Mouse (Mus musculus): ENCODE measurements around the gene Trappc6b. TPM values are rescaled to one million over a fixed set of nuclear protein-coding genes. Genes with fewer than 3 reads are reported as not detected.

The Trappc6b gene
- polyA plus RNA-seq, 1 experiment from 2014 or later, result 60.8 TPM

GRCm38 (mm10) chr12:59084446-59084845 lies 23.2 kb upstream of the Trappc6b start:
- Histone ChIP-seq H3K4me3 (ENCODE audit: low read depth, low read length) (no peak overlapping the region), H3K27me3 (replicated peaks; ENCODE audit: control insufficient read depth, insufficient read depth, low read length) (no peaks in the 10 kb centered on the region), H3K4me2 (no peak overlapping the region), H3K9me3 (ENCODE audit: control insufficient read depth, low read length) (no peaks in the 10 kb centered on the region), H3K4me1 (replicated peaks; ENCODE audit: control insufficient read depth, insufficient read depth, low read length) (no peaks in the 10 kb centered on the region), H3K36me3 (ENCODE audit: control insufficient read depth, insufficient read depth, low read length) (no peaks in the 10 kb centered on the region), H3K27ac (ENCODE audit: low read depth, low read length) (no peak overlapping the region), H3K9ac (ENCODE audit: low read depth, low read length) (no peak overlapping the region)
- no peak for DNase-seq (ENCODE audit: low spot score)
- ATAC-seq (replicated peaks; ENCODE audit: low FRiP score), result no peak
- WGBS, result 62% methylated on average over 5 of the region's 5 CpGs

GRCm38 (mm10) chr12:59080461-59080860 lies 19.2 kb upstream of the Trappc6b start:
- Histone ChIP-seq H3K9me3 (ENCODE audit: control insufficient read depth, low read length) (no peaks in the 10 kb centered on the region), H3K9ac (ENCODE audit: low read depth, low read length) (no peak overlapping the region), H3K27me3 (replicated peaks; ENCODE audit: control insufficient read depth, insufficient read depth, low read length) (no peaks in the 10 kb centered on the region), H3K4me1 (replicated peaks; ENCODE audit: control insufficient read depth, insufficient read depth, low read length) (no peaks in the 10 kb centered on the region), H3K4me2 (no peak overlapping the region), H3K27ac (ENCODE audit: low read depth, low read length) (no peak overlapping the region), H3K36me3 (ENCODE audit: control insufficient read depth, insufficient read depth, low read length) (no peaks in the 10 kb centered on the region), H3K4me3 (ENCODE audit: low read depth, low read length) (no peak overlapping the region)
- WGBS, result 77% methylated on average over 4 of the region's 4 CpGs
- ATAC-seq (replicated peaks; ENCODE audit: low FRiP score), result no peak
- DNase-seq (ENCODE audit: low spot score), result no peak

- H3K27ac ChIP-seq (ENCODE audit: low read depth, low read length), result no peak overlapping the region
- no peak overlapping the region for H3K4me2 ChIP-seq
- H3K27me3 ChIP-seq (replicated peaks; ENCODE audit: control insufficient read depth, insufficient read depth, low read length), result no peaks in the 10 kb centered on the region
- H3K4me1 ChIP-seq (replicated peaks; ENCODE audit: control insufficient read depth, insufficient read depth, low read length), result no peaks in the 10 kb centered on the region
- no peak overlapping the region for H3K9ac ChIP-seq (ENCODE audit: low read depth, low read length)
- ATAC-seq (replicated peaks; ENCODE audit: low FRiP score), result no peak
- 87% methylated on average over 3 of the region's 3 CpGs for WGBS
- no peaks in the 10 kb centered on the region; the same call in 1 of the 2 replicates for H3K36me3 ChIP-seq (ENCODE audit: control insufficient read depth, insufficient read depth, low read length)
- H3K9me3 ChIP-seq (ENCODE audit: control insufficient read depth, low read length), result no peaks in the 10 kb centered on the region
- H3K4me3 ChIP-seq (ENCODE audit: low read depth, low read length), result no peak overlapping the region
- no peak for DNase-seq (ENCODE audit: low spot score)
These were observed 16.6 kb upstream of the Trappc6b start for GRCm38 (mm10) chr12:59077883-59078282.

- Histone ChIP-seq H3K9me3 (ENCODE audit: control insufficient read depth, low read length) (no peaks in the 10 kb centered on the region), H3K4me1 (replicated peaks; ENCODE audit: control insufficient read depth, insufficient read depth, low read length) (no peaks in the 10 kb centered on the region), H3K27me3 (replicated peaks; ENCODE audit: control insufficient read depth, insufficient read depth, low read length) (no peaks in the 10 kb centered on the region), H3K4me3 (ENCODE audit: low read depth, low read length) (no peak overlapping the region), H3K36me3 (ENCODE audit: control insufficient read depth, insufficient read depth, low read length) (peaks cover 7% of the 10 kb centered on the region; the same call in 1 of the 2 replicates), H3K9ac (ENCODE audit: low read depth, low read length) (no peak overlapping the region), H3K27ac (ENCODE audit: low read depth, low read length) (no peak overlapping the region), H3K4me2 (no peak overlapping the region)
- DNase-seq (ENCODE audit: low spot score) (no peak), ATAC-seq (replicated peaks; ENCODE audit: low FRiP score) (no peak)
- WGBS, result 86% methylated on average over 3 of the region's 3 CpGs
These were observed 15.7 kb upstream of the Trappc6b start for GRCm38 (mm10) chr12:59076996-59077395.

GRCm38 (mm10) chr12:59074052-59074451 lies 12.8 kb upstream of the Trappc6b start:
- Histone ChIP-seq H3K9ac (ENCODE audit: low read depth, low read length) (no peak overlapping the region), H3K4me1 (replicated peaks; ENCODE audit: control insufficient read depth, insufficient read depth, low read length) (no peaks in the 10 kb centered on the region), H3K9me3 (ENCODE audit: control insufficient read depth, low read length) (no peaks in the 10 kb centered on the region), H3K27ac (ENCODE audit: low read depth, low read length) (no peak overlapping the region), H3K27me3 (replicated peaks; ENCODE audit: control insufficient read depth, insufficient read depth, low read length) (no peaks in the 10 kb centered on the region), H3K4me2 (no peak overlapping the region), H3K4me3 (ENCODE audit: low read depth, low read length) (no peak overlapping the region), H3K36me3 (ENCODE audit: control insufficient read depth, insufficient read depth, low read length) (peaks cover 27% of the 10 kb centered on the region)
- DNase-seq (ENCODE audit: low spot score) (no peak), ATAC-seq (replicated peaks; ENCODE audit: low FRiP score) (no peak)
- 89% methylated on average over 3 of the region's 3 CpGs for WGBS

GRCm38 (mm10) chr12:59072286-59072685 lies 11.0 kb upstream of the Trappc6b start:
- DNase-seq (ENCODE audit: low spot score), result no peak
- Histone ChIP-seq H3K27ac (ENCODE audit: low read depth, low read length) (no peak overlapping the region), H3K4me1 (replicated peaks; ENCODE audit: control insufficient read depth, insufficient read depth, low read length) (peaks cover 3% of the 10 kb centered on the region; the same call in 1 of the 2 replicates), H3K4me2 (no peak overlapping the region), H3K9me3 (ENCODE audit: control insufficient read depth, low read length) (no peaks in the 10 kb centered on the region), H3K27me3 (replicated peaks; ENCODE audit: control insufficient read depth, insufficient read depth, low read length) (no peaks in the 10 kb centered on the region), H3K4me3 (ENCODE audit: low read depth, low read length) (no peak overlapping the region), H3K9ac (ENCODE audit: low read depth, low read length) (no peak overlapping the region), H3K36me3 (ENCODE audit: control insufficient read depth, insufficient read depth, low read length) (peaks cover 37% of the 10 kb centered on the region)
- WGBS, result 88% methylated on average over 11 of the region's 11 CpGs
- ATAC-seq (replicated peaks; ENCODE audit: low FRiP score), result no peak

GRCm38 (mm10) chr12:59068791-59069190 lies 7.5 kb upstream of the Trappc6b start:
- H3K9ac ChIP-seq (ENCODE audit: low read depth, low read length), result no peak overlapping the region
- DNase-seq (ENCODE audit: low spot score) (no peak), ATAC-seq (replicated peaks; ENCODE audit: low FRiP score) (no peak)
- no peak overlapping the region for H3K4me2 ChIP-seq
- H3K36me3 ChIP-seq (ENCODE audit: control insufficient read depth, insufficient read depth, low read length), result peaks cover 37% of the 10 kb centered on the region
- H3K4me3 ChIP-seq (ENCODE audit: low read depth, low read length), result no peak overlapping the region
- H3K27ac ChIP-seq (ENCODE audit: low read depth, low read length), result no peak overlapping the region
- no peaks in the 10 kb centered on the region for H3K27me3 ChIP-seq (replicated peaks; ENCODE audit: control insufficient read depth, insufficient read depth, low read length)
- H3K4me1 ChIP-seq (replicated peaks; ENCODE audit: control insufficient read depth, insufficient read depth, low read length), result peaks cover 3% of the 10 kb centered on the region; the same call in 1 of the 2 replicates
- WGBS, result 94% methylated on average over 13 of the region's 13 CpGs
- no peaks in the 10 kb centered on the region for H3K9me3 ChIP-seq (ENCODE audit: control insufficient read depth, low read length)

- no peaks in the 10 kb centered on the region for H3K27me3 ChIP-seq (replicated peaks; ENCODE audit: control insufficient read depth, insufficient read depth, low read length)
- peak overlapping the region; percentile 99 for H3K9ac ChIP-seq (ENCODE audit: low read depth, low read length)
- no peaks in the 10 kb centered on the region for H3K9me3 ChIP-seq (ENCODE audit: control insufficient read depth, low read length)
- peaks cover 3% of the 10 kb centered on the region; the same call in 1 of the 2 replicates for H3K4me1 ChIP-seq (replicated peaks; ENCODE audit: control insufficient read depth, insufficient read depth, low read length)
- peaks cover 30% of the 10 kb centered on the region for H3K36me3 ChIP-seq (ENCODE audit: control insufficient read depth, insufficient read depth, low read length)
- WGBS, result under 1% methylated on average over 41 of the region's 41 CpGs
- ATAC-seq (replicated peaks; ENCODE audit: low FRiP score) (peak; percentile 53), DNase-seq (ENCODE audit: low spot score) (no peak)
- peak overlapping the region; percentile 100 for H3K4me3 ChIP-seq (ENCODE audit: low read depth, low read length)
- H3K4me2 ChIP-seq, result peak overlapping the region; percentile 90
- peak overlapping the region; percentile 88 for H3K27ac ChIP-seq (ENCODE audit: low read depth, low read length)
These were observed 5.8 kb upstream of the Trappc6b start for GRCm38 (mm10) chr12:59067095-59067494.

- H3K4me1 ChIP-seq (replicated peaks; ENCODE audit: control insufficient read depth, insufficient read depth, low read length), result peaks cover 3% of the 10 kb centered on the region; the same call in 1 of the 2 replicates
- H3K36me3 ChIP-seq (ENCODE audit: control insufficient read depth, insufficient read depth, low read length), result peaks cover 26% of the 10 kb centered on the region
- no peaks in the 10 kb centered on the region for H3K27me3 ChIP-seq (replicated peaks; ENCODE audit: control insufficient read depth, insufficient read depth, low read length)
- no peaks in the 10 kb centered on the region for H3K9me3 ChIP-seq (ENCODE audit: control insufficient read depth, low read length)
- WGBS, result under 1% methylated on average over 43 of the region's 43 CpGs
- ATAC-seq (replicated peaks; ENCODE audit: low FRiP score) (peak; percentile 99), DNase-seq (ENCODE audit: low spot score) (peak; percentile 94)
- peak within 1 kb of the TSS; percentile 100 for H3K4me3 ChIP-seq (ENCODE audit: low read depth, low read length)
- H3K9ac ChIP-seq (ENCODE audit: low read depth, low read length), result peak within 1 kb of the TSS; percentile 99
- H3K27ac ChIP-seq (ENCODE audit: low read depth, low read length), result peak within 1 kb of the TSS; percentile 88
- H3K4me2 ChIP-seq, result peak within 1 kb of the TSS; percentile 90
These were observed 5.3 kb upstream of the Trappc6b start, which contains the start of gene Pnn for GRCm38 (mm10) chr12:59066448-59067077. Pnn (plus strand) TSS chr12:59066884.
